Mouse (Mus musculus) spleen, adult 10 weeks (tissue): ENCODE results near the gene Prpsap1. TPM values are rescaled to one million over a fixed set of nuclear protein-coding genes. Genes with fewer than 3 reads are reported as not detected.

Experiments
- polyA plus RNA-seq: library from polyadenylated mRNA; stranded (reverse); fragments of 350-450 nt; fragmentation: Illumina TruSeq; extraction: RNeasy Lipid Tissue Mini Kit (QIAGEN cat#74804); gene quantifications from one replicate; pipeline ENCODE4 v1.2.3, GENCODE M21; 2015; ENCODE audit warnings: low replicate concordance; ENCODE audit not compliant: insufficient read depth

The Prpsap1 gene
- 72.5 TPM for polyA plus RNA-seq

GRCm38 (mm10) chr11:116493795-116494252 is at the start of gene Prpsap1:
TSS of gene Prpsap1 (minus strand) at chr11:116494202.

GRCm38 (mm10) chr11:116530187-116531147 is 36.5 kb upstream of the Prpsap1 start, which contains the start of gene Sphk1:
TSS of gene Sphk1 (plus strand) at chr11:116530925.

GRCm38 (mm10) chr11:116466141-116466540 is 27.9 kb downstream of the Prpsap1 start, which contains the start of gene Qrich2:
TSS of gene Qrich2 (minus strand) at chr11:116466241.

GRCm38 (mm10) chr11:116433356-116434286 is 60.4 kb downstream of the Prpsap1 start, which contains the start of gene Ubald2:
TSS of gene Ubald2 (plus strand) at chr11:116434094.

Other genes starting within 250 kb of the Prpsap1 start
- 35.1 TPM for gene Srp68, start 220.0 kb downstream of the Prpsap1 start, polyA plus RNA-seq
- not detected for gene Galr2, start 213.3 kb downstream of the Prpsap1 start, polyA plus RNA-seq
- 29.0 TPM for gene Exoc7, start 187.0 kb downstream of the Prpsap1 start, polyA plus RNA-seq
- 0.11 TPM for gene Foxj1, start 158.8 kb downstream of the Prpsap1 start, polyA plus RNA-seq
- gene Rnf157, start 81.2 kb downstream of the Prpsap1 start, polyA plus RNA-seq, result 14.8 TPM
- 21.9 TPM for gene Ubald2, start 60.1 kb downstream of the Prpsap1 start, polyA plus RNA-seq
- not detected for gene Qrich2, start 28.0 kb downstream of the Prpsap1 start, polyA plus RNA-seq
- 1.9 TPM for gene Sphk1, start 36.7 kb upstream of the Prpsap1 start, polyA plus RNA-seq
- 22.0 TPM for gene Ube2o, start 87.2 kb upstream of the Prpsap1 start, polyA plus RNA-seq
- not detected for gene Aanat, start 92.2 kb upstream of the Prpsap1 start, polyA plus RNA-seq
- gene Rhbdf2, start 132.8 kb upstream of the Prpsap1 start, polyA plus RNA-seq, result 9.8 TPM
- gene Prcd, start 159.3 kb upstream of the Prpsap1 start, polyA plus RNA-seq, result not detected
- 3.1 TPM for gene Cygb, start 160.1 kb upstream of the Prpsap1 start, polyA plus RNA-seq